Mouse (Mus musculus) CH12.LX (cell line): ENCODE data around the gene Keap1. TPM values are rescaled to one million over a fixed set of nuclear protein-coding genes. Genes with fewer than 3 reads are reported as not detected.

Experiments used
- DNase-seq: peaks from one replicate; pipeline ENCODE4 v3.0.0-alpha.2; 2013; ENCODE audit errors: extremely low read depth
- H3K27ac ChIP-seq: 2 replicates; pipeline ENCODE4 v1.5.1; 2012; ENCODE audit warnings: low read depth, mild to moderate bottlenecking, control low read depth, moderate library complexity; ENCODE audit not compliant: insufficient read depth
- H3K27me3 ChIP-seq: replicated peaks from 2 replicates; pipeline ENCODE3; 2012; ENCODE audit warnings: inconsistent platforms
- H3K36me3 ChIP-seq, 2 experiments: replicated peaks in 1 of 2; 2 replicates each; pipeline versions ENCODE3 to v1.6.1; 2012; ENCODE audit warnings: inconsistent platforms in 1 of 2, low read length in 1 of 2, mild to moderate bottlenecking in 1 of 2, mixed read lengths in 1 of 2, moderate library complexity in 1 of 2; ENCODE audit not compliant: control insufficient read depth in 1 of 2, insufficient read depth in 1 of 2
- H3K4me1 ChIP-seq, 2 experiments: 2 replicates each; pipeline ENCODE4 v1.6.1; 2012; ENCODE audit warnings: inconsistent platforms in 1 of 2, moderate library complexity in 1 of 2; ENCODE audit not compliant: insufficient read depth in 2 of 2, control insufficient read depth in 1 of 2
- H3K4me2 ChIP-seq: 2 replicates; pipeline ENCODE4 v1.6.1; 2012; ENCODE audit warnings: low read depth, mild to moderate bottlenecking, control low read depth; ENCODE audit not compliant: poor library complexity, insufficient read depth, severe bottlenecking
- H3K4me3 ChIP-seq, 3 experiments: fragments of 150-350 bp in 1 of 3; sonication (generic) in 1 of 3; replicated peaks in 1 of 3; 2 replicates each; pipeline versions ENCODE3 to v1.5.1; 2011 to 2012; ENCODE audit warnings: low read depth in 2 of 3, low read length in 2 of 3, mild to moderate bottlenecking in 2 of 3, moderate library complexity in 2 of 3, control low read depth in 1 of 3, improper control_type of control experiment in 1 of 3, inconsistent platforms in 1 of 3, mixed read lengths in 1 of 3; ENCODE audit not compliant: poor library complexity in 1 of 3
- H3K79me2 ChIP-seq: replicated peaks from 2 replicates; pipeline ENCODE4 v1.6.1; 2012; ENCODE audit warnings: mild to moderate bottlenecking, moderate library complexity; ENCODE audit not compliant: control insufficient read depth, poor library complexity, insufficient read depth, severe bottlenecking; ENCODE audit errors: extremely low read depth
- H3K9ac ChIP-seq: 2 replicates; pipeline ENCODE4 v1.6.1; 2012; ENCODE audit warnings: low read depth, mild to moderate bottlenecking, control low read depth, moderate library complexity; ENCODE audit not compliant: insufficient read depth
- H3K9me3 ChIP-seq: replicated peaks from 2 replicates; pipeline ENCODE3; 2012; ENCODE audit warnings: low read length, inconsistent platforms, mixed read lengths
- CHD1 ChIP-seq: IDR thresholded peaks from 2 replicates; pipeline ENCODE4 v1.6.1; 2012; ENCODE audit warnings: low read depth, low read length, improper control_type of control experiment, inconsistent platforms
- CHD2 ChIP-seq: IDR thresholded peaks from 2 replicates; pipeline ENCODE4 v1.6.1; 2011; ENCODE audit warnings: low read length, improper control_type of control experiment
- ELF1 ChIP-seq: IDR thresholded peaks from 2 replicates; pipeline ENCODE4 v1.6.1; 2014; ENCODE audit warnings: low read depth, mild to moderate bottlenecking, inconsistent platforms, low read length, improper control_type of control experiment
- GABPA ChIP-seq: IDR thresholded peaks from 2 replicates; pipeline ENCODE4 v1.6.1; 2012; ENCODE audit warnings: low read depth, low read length, improper control_type of control experiment, inconsistent platforms; ENCODE audit not compliant: insufficient replicate concordance
- HCFC1 ChIP-seq: IDR thresholded peaks from 2 replicates; pipeline ENCODE4 v1.6.1; 2012; ENCODE audit warnings: low read depth, mild to moderate bottlenecking, inconsistent platforms, low read length, improper control_type of control experiment
- KAT2A ChIP-seq: IDR thresholded peaks from 2 replicates; pipeline ENCODE4 v1.6.1; 2012; ENCODE audit warnings: low read length, improper control_type of control experiment, inconsistent platforms; ENCODE audit not compliant: insufficient replicate concordance
- MAX ChIP-seq: IDR thresholded peaks from 2 replicates; pipeline ENCODE4 v1.6.1; 2011; ENCODE audit warnings: low read length, improper control_type of control experiment
- MEF2A ChIP-seq: IDR thresholded peaks from 2 replicates; pipeline ENCODE4 v1.6.1; 2014; ENCODE audit warnings: low read depth, mild to moderate bottlenecking, inconsistent platforms, low read length, improper control_type of control experiment, borderline replicate concordance
- MYC ChIP-seq: IDR thresholded peaks from 2 replicates; pipeline ENCODE4 v1.6.1; 2011; ENCODE audit warnings: low read depth, mild to moderate bottlenecking, improper control_type of control experiment, low read length
- NRF1 ChIP-seq: IDR thresholded peaks from 2 replicates; pipeline ENCODE4 v1.6.1; 2014; ENCODE audit warnings: low read depth, mild to moderate bottlenecking, inconsistent platforms, low read length, improper control_type of control experiment, moderate library complexity
- POLR2AphosphoS2 ChIP-seq: IDR thresholded peaks from 2 replicates; pipeline ENCODE4 v1.6.1; 2011; ENCODE audit warnings: low read depth, low read length, improper control_type of control experiment
- RAD21 ChIP-seq: IDR thresholded peaks from 2 replicates; pipeline ENCODE4 v1.6.1; 2011; ENCODE audit warnings: low read depth, mild to moderate bottlenecking, low read length, improper control_type of control experiment, moderate library complexity
- SMC3 ChIP-seq: IDR thresholded peaks from 2 replicates; pipeline ENCODE4 v1.6.1; 2011; ENCODE audit warnings: low read depth, low read length, improper control_type of control experiment
- TCF12 ChIP-seq: IDR thresholded peaks from 2 replicates; pipeline ENCODE4 v1.6.1; 2014; ENCODE audit warnings: low read depth, mild to moderate bottlenecking, inconsistent platforms, low read length, improper control_type of control experiment
- UBTF ChIP-seq: IDR thresholded peaks from 2 replicates; pipeline ENCODE4 v1.6.1; 2012; ENCODE audit warnings: low read depth, mild to moderate bottlenecking, inconsistent platforms, low read length, improper control_type of control experiment, moderate library complexity
- ZKSCAN1 ChIP-seq: IDR thresholded peaks from 2 replicates; pipeline ENCODE4 v1.6.1; 2012; ENCODE audit warnings: low read depth, inconsistent platforms, low read length, improper control_type of control experiment, borderline replicate concordance
- dilution Hi-C: fragments of 300-500 bp; cut with MboI; formaldehyde crosslinking; loops from 2 replicates; pipeline ENCODE4 v1.14.3; 2020; ENCODE audit warnings: low sequenced_read_pairs; ENCODE audit not compliant: extremely low pct_unique_long_range_greater_than_20kb, extremely low pct_ligation_motif_present
- in situ Hi-C: fragments of 300-500 bp; cut with MboI; formaldehyde crosslinking; loops from 3 replicates; pipeline ENCODE4 v1.14.3; 2019; ENCODE audit warnings: low sequenced_read_pairs, low pct_ligation_motif_present, low pct_unique_long_range_greater_than_20kb, mixed read lengths
- polyA plus RNA-seq: library from polyadenylated mRNA; unstranded; fragments of >175 nt; gene quantifications from 2 replicates; pipeline ENCODE4 v1.2.1, GENCODE M21; 2012; ENCODE audit warnings: low read depth; ENCODE audit not compliant: insufficient read length
- total RNA-seq, 2 experiments: library from RNA; depleted of rRNA; stranded (reverse); fragments of 300-350 nt in 1 of 2; fragments of >200 nt in 1 of 2; gene quantifications; 2 replicates each; pipeline ENCODE4 v1.2.3; 2012 to 2014

The Keap1 gene
- total and polyA plus RNA-seq, 3 experiments: 18.4 to 41.7 (median 31.2) TPM

- no peak overlapping the region for H3K27ac ChIP-seq
- no peak overlapping the region for H3K4me2 ChIP-seq
- DNase-seq: no peak
- H3K36me3 ChIP-seq: peaks cover 88 to 97% of the 10 kb centered on the region in 2 experiments
- H3K4me3 ChIP-seq: no peak overlapping the region
- no peaks in the 10 kb centered on the region for H3K4me1 ChIP-seq
- no peak overlapping the region for H3K9ac ChIP-seq
- dilution Hi-C loops (no loop called here), in situ Hi-C loops (loop anchor here (5.0 kb wide), 1 partner anchor 49 kb away; no protein-coding TSS in a partner anchor)
- H3K27me3 ChIP-seq: no peaks in the 10 kb centered on the region
- TF ChIP-seq CHD1 (no peak), GABPA (no peak), POLR2AphosphoS2 (peak; percentile 18; the same call in 1 of the 2 replicates), MEF2A (no peak), KAT2A (no peak), TCF12 (no peak)
- H3K79me2 ChIP-seq: 0 out of 2 replicates have a peak, but pooled peaks cover 3% of the 10 kb centered on the region
- no peaks in the 10 kb centered on the region for H3K9me3 ChIP-seq
These were observed 37.1 kb upstream of the Keap1 start for GRCm38 (mm10) chr9:21276307-21276706.

GRCm38 (mm10) chr9:21275727-21276126 is 36.6 kb upstream of the Keap1 start:
- Histone ChIP-seq H3K27ac (no peak overlapping the region), H3K4me1 (no peaks in the 10 kb centered on the region), H3K36me3 (peaks cover 88 to 97% of the 10 kb centered on the region in 2 experiments), H3K4me2 (no peak overlapping the region), H3K79me2 (0 out of 2 replicates have a peak, but pooled peaks cover 3% of the 10 kb centered on the region), H3K4me3 (no peak overlapping the region), H3K9ac (no peak overlapping the region), H3K27me3 (no peaks in the 10 kb centered on the region), H3K9me3 (no peaks in the 10 kb centered on the region)
- DNase-seq: no peak
- no peak for TF ChIP-seq ELF1
- TF ChIP-seq NRF1: no peak
- TF ChIP-seq HCFC1: no peak
- no peak for TF ChIP-seq SMC3
- TF ChIP-seq MYC: no peak
- TF ChIP-seq CHD2: no peak
- TF ChIP-seq KAT2A: no peak
- no peak for TF ChIP-seq UBTF
- TF ChIP-seq RAD21: no peak
- TF ChIP-seq MAX: no peak
- no peak for TF ChIP-seq POLR2AphosphoS2
- TF ChIP-seq ZKSCAN1: no peak
- no peak for TF ChIP-seq CHD1
- in situ Hi-C loops (loop anchor here (5.0 kb wide), 1 partner anchor 48 kb away; no protein-coding TSS in a partner anchor), dilution Hi-C loops (no loop called here)
